Mouse (Mus musculus): ENCODE data around the gene Sptlc2. TPM values are rescaled to one million over a fixed set of nuclear protein-coding genes. Genes with fewer than 3 reads are reported as not detected.

Sptlc2 gene
- polyA plus RNA-seq, 1 experiment from 2014 or later, result 73.3 TPM

Small RNAs within 50 kb of the gene (microRNA-seq; reads per million reads assigned to microRNA genes)
- gene Gm47293 (ENCODE audit: borderline number of aligned reads) (not detected), gene Mir3068 (ENCODE audit: borderline number of aligned reads) (40.0 reads per million, percentile 41 among the genes with 10 or more reads in this experiment)

Other genes starting within 250 kb of the Sptlc2 start
- 34.3 and 34.7 TPM in 2 replicates for gene Gstz1, start 241.2 kb downstream of the Sptlc2 start, polyA plus RNA-seq (2014; fragmentation: Nextera tagmentation; extraction: Ambion mirVana)
- gene Pomt2, start 240.4 kb downstream of the Sptlc2 start, polyA plus RNA-seq (2014; fragmentation: Nextera tagmentation; extraction: Ambion mirVana), result 18.5 and 21.3 TPM in 2 replicates
- 1.2 TPM in 2 replicates for gene Samd15, start 188.6 kb downstream of the Sptlc2 start, polyA plus RNA-seq (2014; fragmentation: Nextera tagmentation; extraction: Ambion mirVana)
- gene Tmed8, start 187.9 kb downstream of the Sptlc2 start, polyA plus RNA-seq (2014; fragmentation: Nextera tagmentation; extraction: Ambion mirVana), result 3.8 and 4.2 TPM in 2 replicates
- gene Noxred1, start 149.6 kb downstream of the Sptlc2 start, polyA plus RNA-seq (2014; fragmentation: Nextera tagmentation; extraction: Ambion mirVana), result 0.37 and 0.72 TPM in 2 replicates
- 35.1 and 45.5 TPM in 2 replicates for gene Vipas39, start 122.1 kb downstream of the Sptlc2 start, polyA plus RNA-seq (2014; fragmentation: Nextera tagmentation; extraction: Ambion mirVana)
- gene Ahsa1, start 121.9 kb downstream of the Sptlc2 start, polyA plus RNA-seq (2014; fragmentation: Nextera tagmentation; extraction: Ambion mirVana), result 182 and 187 TPM in 2 replicates
- 0.75 and 0.92 TPM in 2 replicates for gene Ism2, start 88.7 kb downstream of the Sptlc2 start, polyA plus RNA-seq (2014; fragmentation: Nextera tagmentation; extraction: Ambion mirVana)
- gene Slirp, start 55.5 kb upstream of the Sptlc2 start, polyA plus RNA-seq (2014; fragmentation: Nextera tagmentation; extraction: Ambion mirVana), result 282 and 304 TPM in 2 replicates
- gene Alkbh1, start 55.7 kb upstream of the Sptlc2 start, polyA plus RNA-seq (2014; fragmentation: Nextera tagmentation; extraction: Ambion mirVana), result 36.7 and 39.4 TPM in 2 replicates
- 102 and 118 TPM in 2 replicates for gene Snw1, start 83.9 kb upstream of the Sptlc2 start, polyA plus RNA-seq (2014; fragmentation: Nextera tagmentation; extraction: Ambion mirVana)
- not detected in 2 replicates for gene Gm5788, start 106.4 kb upstream of the Sptlc2 start, polyA plus RNA-seq (2014; fragmentation: Nextera tagmentation; extraction: Ambion mirVana)
- gene Gm8300, start 126.0 kb upstream of the Sptlc2 start, polyA plus RNA-seq (2014; fragmentation: Nextera tagmentation; extraction: Ambion mirVana), result not detected in 2 replicates
- gene Oog1, start 214.3 kb upstream of the Sptlc2 start, polyA plus RNA-seq (2014; fragmentation: Nextera tagmentation; extraction: Ambion mirVana), result not detected in 2 replicates
- not detected in 2 replicates for gene Gm4027, start 230.5 kb upstream of the Sptlc2 start, polyA plus RNA-seq (2014; fragmentation: Nextera tagmentation; extraction: Ambion mirVana)